Mouse (Mus musculus): ENCODE measurements around the gene Hoxa10. TPM values are rescaled to one million over a fixed set of nuclear protein-coding genes. Genes with fewer than 3 reads are reported as not detected.

Gene Hoxa10
- total and polyA plus RNA-seq, 2 experiments from 2014 or later: 5.0 TPM; not detected in 1

GRCm38 (mm10) chr6:52182030-52182429, 58.6 kb downstream of the Hoxa10 start:
- DNase-seq (ENCODE audit: low spot score): no peak
- TF ChIP-seq EP300 (IDR thresholded peaks at IDR 0.05; ENCODE audit: low read depth) (no peak), CTCF (IDR thresholded peaks at IDR 0.05; ENCODE audit: low read depth) (no peak)
- no peak overlapping the region for H3K4me2 ChIP-seq (ENCODE audit: low read depth, low read length)
- H3K9me3 ChIP-seq (replicated peaks; ENCODE audit: control insufficient read depth, low read length): no peaks in the 10 kb centered on the region
- no peaks in the 10 kb centered on the region for H3K36me3 ChIP-seq (replicated peaks; ENCODE audit: control insufficient read depth, insufficient read depth, low read length)
- H3K9ac ChIP-seq (replicated peaks; ENCODE audit: low read depth, low read length): no peak overlapping the region
- H3K27me3 ChIP-seq (ENCODE audit: control insufficient read depth, insufficient read depth, low read length): peaks cover 99% of the 10 kb centered on the region
- ATAC-seq (ENCODE audit: insufficient read depth, low read depth): no peak
- H3K27ac ChIP-seq (ENCODE audit: low read depth): no peak overlapping the region
- WGBS: 29% methylated on average over 2 of the region's 2 CpGs
- no peaks in the 10 kb centered on the region for H3K4me1 ChIP-seq (ENCODE audit: control insufficient read depth, insufficient read depth)
- H3K4me3 ChIP-seq (ENCODE audit: low read depth, low read length): no peak overlapping the region

MicroRNAs encoded within 50 kb of the gene (microRNA counts, 519-probe panel; counts per million panel counts)
- microRNA mmu-miR-196b: 2,717 counts per million, percentile 30 among the panel's probes with 10 or more counts

Small RNAs within 50 kb of the gene (microRNA-seq; reads per million reads assigned to microRNA genes)
- 102 reads per million, percentile 57 among the genes with 10 or more reads in this experiment for gene Mir196b

Other genes with a start within 250 kb of the Hoxa10 start
- 2.7 and 13.9 TPM in 2 replicates for gene Skap2, start 228.3 kb downstream of the Hoxa10 start, total RNA-seq (2014; rRNA removed; ENCODE audit: low replicate concordance)
- 9.2 and 10.7 TPM in 2 replicates for gene Skap2, start 228.3 kb downstream of the Hoxa10 start, polyA plus RNA-seq (2015; fragmentation: Nextera tagmentation; extraction: Ambion mirVana)
- 0.23 TPM in 1 of 2 replicates, not detected in the other for gene Hoxa1, start 82.5 kb downstream of the Hoxa10 start, total RNA-seq (2014; rRNA removed; ENCODE audit: low replicate concordance)
- gene Hoxa1, start 82.5 kb downstream of the Hoxa10 start, polyA plus RNA-seq (2015; fragmentation: Nextera tagmentation; extraction: Ambion mirVana): 0.08 and 0.15 TPM in 2 replicates
- gene Hoxa2, start 76.0 kb downstream of the Hoxa10 start, total RNA-seq (2014; rRNA removed; ENCODE audit: low replicate concordance): not detected in 2 replicates
- gene Hoxa2, start 76.0 kb downstream of the Hoxa10 start, polyA plus RNA-seq (2015; fragmentation: Nextera tagmentation; extraction: Ambion mirVana): 0.42 and 0.69 TPM in 2 replicates
- 0.08 and 0.84 TPM in 2 replicates for gene 5730596B20Rik, start 63.4 kb downstream of the Hoxa10 start, total RNA-seq (2014; rRNA removed; ENCODE audit: low replicate concordance)
- 0.03 and 0.12 TPM in 2 replicates for gene 5730596B20Rik, start 63.4 kb downstream of the Hoxa10 start, polyA plus RNA-seq (2015; fragmentation: Nextera tagmentation; extraction: Ambion mirVana)
- 0.38 TPM in 1 of 2 replicates, not detected in the other for gene Hoxa4, start 49.1 kb downstream of the Hoxa10 start, total RNA-seq (2014; rRNA removed; ENCODE audit: low replicate concordance)
- 0.08 and 0.18 TPM in 2 replicates for gene Hoxa4, start 49.1 kb downstream of the Hoxa10 start, polyA plus RNA-seq (2015; fragmentation: Nextera tagmentation; extraction: Ambion mirVana)
- gene Hoxa5, start 36.3 kb downstream of the Hoxa10 start, total RNA-seq (2014; rRNA removed; ENCODE audit: low replicate concordance): 3.5 TPM in 1 of 2 replicates, not detected in the other
- gene Hoxa5, start 36.3 kb downstream of the Hoxa10 start, polyA plus RNA-seq (2015; fragmentation: Nextera tagmentation; extraction: Ambion mirVana): 0.36 and 0.65 TPM in 2 replicates
- gene Hoxa6, start 32.1 kb downstream of the Hoxa10 start, total RNA-seq (2014; rRNA removed; ENCODE audit: low replicate concordance): not detected in 2 replicates
- not detected in 2 replicates for gene Hoxa6, start 32.1 kb downstream of the Hoxa10 start, polyA plus RNA-seq (2015; fragmentation: Nextera tagmentation; extraction: Ambion mirVana)
- 2.3 TPM in 1 of 2 replicates, not detected in the other for gene Hoxa3, start 27.5 kb downstream of the Hoxa10 start, total RNA-seq (2014; rRNA removed; ENCODE audit: low replicate concordance)
- 0.36 and 0.37 TPM in 2 replicates for gene Hoxa3, start 27.5 kb downstream of the Hoxa10 start, polyA plus RNA-seq (2015; fragmentation: Nextera tagmentation; extraction: Ambion mirVana)
- not detected in 2 replicates for gene Gm28308, start 27.5 kb downstream of the Hoxa10 start, total RNA-seq (2014; rRNA removed; ENCODE audit: low replicate concordance)
- gene Gm28308, start 27.5 kb downstream of the Hoxa10 start, polyA plus RNA-seq (2015; fragmentation: Nextera tagmentation; extraction: Ambion mirVana): not detected in 2 replicates
- gene Hoxa7, start 19.0 kb downstream of the Hoxa10 start, total RNA-seq (2014; rRNA removed; ENCODE audit: low replicate concordance): not detected in 2 replicates
- 0.07 and 0.38 TPM in 2 replicates for gene Hoxa7, start 19.0 kb downstream of the Hoxa10 start, polyA plus RNA-seq (2015; fragmentation: Nextera tagmentation; extraction: Ambion mirVana)
- gene Hoxa9, start 9.8 kb downstream of the Hoxa10 start, total RNA-seq (2014; rRNA removed; ENCODE audit: low replicate concordance): 0.19 TPM in 1 of 2 replicates, not detected in the other
- gene Hoxa9, start 9.8 kb downstream of the Hoxa10 start, polyA plus RNA-seq (2015; fragmentation: Nextera tagmentation; extraction: Ambion mirVana): not detected in 2 replicates
- gene Hoxa11, start 5.0 kb upstream of the Hoxa10 start, total RNA-seq (2014; rRNA removed; ENCODE audit: low replicate concordance): 0.11 TPM in 1 of 2 replicates, not detected in the other
- gene Hoxa11, start 5.0 kb upstream of the Hoxa10 start, polyA plus RNA-seq (2015; fragmentation: Nextera tagmentation; extraction: Ambion mirVana): not detected in 2 replicates
- not detected in 2 replicates for gene Hoxa13, start 20.0 kb upstream of the Hoxa10 start, total RNA-seq (2014; rRNA removed; ENCODE audit: low replicate concordance)
- gene Hoxa13, start 20.0 kb upstream of the Hoxa10 start, polyA plus RNA-seq (2015; fragmentation: Nextera tagmentation; extraction: Ambion mirVana): not detected in 2 replicates
- 0.15 TPM in 1 of 2 replicates, not detected in the other for gene Evx1, start 72.6 kb upstream of the Hoxa10 start, total RNA-seq (2014; rRNA removed; ENCODE audit: low replicate concordance)
- gene Evx1, start 72.6 kb upstream of the Hoxa10 start, polyA plus RNA-seq (2015; fragmentation: Nextera tagmentation; extraction: Ambion mirVana): not detected in 2 replicates

Data from heart, postnatal 0 days (tissue).